Mouse (Mus musculus) cerebellum, adult 2 months (tissue): Measurements from ENCODE around the gene Ntn1.

ENCODE experiments used
- CTCF ChIP-seq: fragments of 200-500 bp; IDR thresholded peaks from 2 replicates; pipeline ENCODE4 v1.5.1; 2011; ENCODE audit warnings: low read depth, mild to moderate bottlenecking, control low read depth, low read length, moderate library complexity, borderline replicate concordance; ENCODE audit not compliant: insufficient read depth
- POLR2A ChIP-seq: fragments of 200-500 bp; IDR thresholded peaks from 2 replicates; pipeline ENCODE4 v1.6.1; 2011; ENCODE audit warnings: low read length, control low read depth, borderline replicate concordance; ENCODE audit not compliant: insufficient read depth

DNA sequence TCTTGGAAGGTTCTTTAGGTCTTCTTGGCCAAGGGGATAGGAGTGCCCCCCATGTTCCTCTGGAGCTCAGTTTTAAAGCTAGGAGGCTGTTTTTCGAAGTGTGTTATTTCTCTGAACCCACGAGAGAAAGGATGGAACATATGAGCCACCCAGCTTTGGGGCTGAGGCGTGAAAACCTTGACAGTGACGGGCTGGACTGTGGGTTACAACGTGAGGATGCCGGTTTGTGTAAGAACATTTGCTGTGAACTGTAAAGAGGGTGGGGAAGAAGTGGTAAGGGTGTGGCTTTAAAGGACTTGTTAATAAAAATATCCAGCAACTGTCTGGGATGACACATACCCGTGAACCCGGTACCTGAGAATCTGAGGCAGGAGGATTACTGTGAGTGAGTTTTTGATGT is 41.7 kb upstream of the Ntn1 start:
- no peak for TF ChIP-seq CTCF
- no peak for TF ChIP-seq POLR2A
